Mouse (Mus musculus): ENCODE measurements around the gene Rasal1. TPM values are rescaled to one million over a fixed set of nuclear protein-coding genes. Genes with fewer than 3 reads are reported as not detected.

Gene Rasal1
- polyA plus RNA-seq (2012; rRNA removed): 1.00 and 2.8 TPM in 2 replicates

GRCm38 (mm10) chr5:120648569-120649373 is at the start of gene Rasal1:
TSS of gene Rasal1 (plus strand) at chr5:120648812.
- DNase-seq (ENCODE audit: low read depth): peak; percentile 57
- no peak for TF ChIP-seq POLR2A (IDR thresholded peaks at IDR 0.05; ENCODE audit: borderline replicate concordance, extremely low read depth, insufficient read depth, insufficient read length, poor library complexity, severe bottlenecking)
- TF ChIP-seq CTCF (IDR thresholded peaks at IDR 0.05; ENCODE audit: borderline replicate concordance, extremely low read depth, insufficient read depth, insufficient read length): peak; percentile 48

DNA sequence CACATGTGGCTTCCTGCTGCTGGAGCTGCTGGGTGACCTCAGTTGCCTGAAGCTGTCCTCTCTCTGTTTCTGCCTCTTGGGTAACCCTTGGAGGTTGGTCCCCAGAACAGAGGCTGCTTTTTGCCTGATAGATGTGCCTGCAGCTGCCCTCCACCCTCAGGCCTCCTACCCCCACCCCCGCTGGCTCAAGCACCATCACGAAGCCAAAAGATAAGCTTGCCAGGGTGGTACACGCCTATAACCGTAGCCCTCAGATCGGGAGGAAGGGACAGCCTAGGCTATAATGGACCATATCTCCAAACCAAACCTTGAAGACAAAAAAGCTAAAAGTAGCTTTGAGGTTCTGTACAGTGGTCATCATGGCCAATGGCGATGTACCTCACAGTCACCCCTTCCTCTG is 49.0 kb upstream of the Rasal1 start:
- DNase-seq (ENCODE audit: low read depth): no peak
- TF ChIP-seq POLR2A (IDR thresholded peaks at IDR 0.05; ENCODE audit: borderline replicate concordance, extremely low read depth, insufficient read depth, insufficient read length, poor library complexity, severe bottlenecking) (no peak), CTCF (IDR thresholded peaks at IDR 0.05; ENCODE audit: borderline replicate concordance, extremely low read depth, insufficient read depth, insufficient read length) (no peak)

GRCm38 (mm10) chr5:120600946-120601668 is 47.5 kb upstream of the Rasal1 start:
- TF ChIP-seq CTCF (IDR thresholded peaks at IDR 0.05; ENCODE audit: borderline replicate concordance, extremely low read depth, insufficient read depth, insufficient read length) (peak; percentile 47), POLR2A (IDR thresholded peaks at IDR 0.05; ENCODE audit: borderline replicate concordance, extremely low read depth, insufficient read depth, insufficient read length, poor library complexity, severe bottlenecking) (no peak)
- no peak for DNase-seq (ENCODE audit: low read depth)

DNA sequence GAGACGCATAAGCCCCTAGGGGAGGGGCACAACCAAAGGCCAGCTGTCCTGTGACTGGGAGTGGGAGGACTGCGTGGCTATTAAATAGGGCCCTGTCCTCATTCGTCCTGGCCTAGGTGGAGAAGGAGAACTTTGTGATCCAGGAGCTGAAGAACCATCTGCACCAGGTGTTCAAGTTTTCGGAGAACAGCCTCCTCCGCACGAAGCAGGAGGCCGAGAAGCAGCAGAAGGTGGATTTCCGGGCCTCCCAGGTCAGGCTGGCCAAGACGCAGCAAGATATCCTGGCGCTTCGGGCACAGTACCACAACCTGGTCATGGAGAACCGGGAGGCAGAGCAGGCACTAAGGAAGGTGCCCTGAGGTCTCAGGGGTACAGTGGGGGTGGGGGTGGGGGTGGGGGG is 46.4 kb upstream of the Rasal1 start:
- TF ChIP-seq CTCF (IDR thresholded peaks at IDR 0.05; ENCODE audit: borderline replicate concordance, extremely low read depth, insufficient read depth, insufficient read length): no peak
- TF ChIP-seq POLR2A (IDR thresholded peaks at IDR 0.05; ENCODE audit: borderline replicate concordance, extremely low read depth, insufficient read depth, insufficient read length, poor library complexity, severe bottlenecking): no peak
- DNase-seq (ENCODE audit: low read depth): no peak

GRCm38 (mm10) chr5:120603515-120603914 is 45.1 kb upstream of the Rasal1 start:
- DNase-seq (ENCODE audit: low read depth): no peak
- no peak for TF ChIP-seq CTCF (IDR thresholded peaks at IDR 0.05; ENCODE audit: borderline replicate concordance, extremely low read depth, insufficient read depth, insufficient read length)
- no peak for TF ChIP-seq POLR2A (IDR thresholded peaks at IDR 0.05; ENCODE audit: borderline replicate concordance, extremely low read depth, insufficient read depth, insufficient read length, poor library complexity, severe bottlenecking)

GRCm38 (mm10) chr5:120604839-120605238 is 43.8 kb upstream of the Rasal1 start:
- peak; percentile 89 for DNase-seq (ENCODE audit: low read depth)
- TF ChIP-seq CTCF (IDR thresholded peaks at IDR 0.05; ENCODE audit: borderline replicate concordance, extremely low read depth, insufficient read depth, insufficient read length) (peak; percentile 79; the same call in 1 of the 2 replicates), POLR2A (IDR thresholded peaks at IDR 0.05; ENCODE audit: borderline replicate concordance, extremely low read depth, insufficient read depth, insufficient read length, poor library complexity, severe bottlenecking) (no peak)

DNA sequence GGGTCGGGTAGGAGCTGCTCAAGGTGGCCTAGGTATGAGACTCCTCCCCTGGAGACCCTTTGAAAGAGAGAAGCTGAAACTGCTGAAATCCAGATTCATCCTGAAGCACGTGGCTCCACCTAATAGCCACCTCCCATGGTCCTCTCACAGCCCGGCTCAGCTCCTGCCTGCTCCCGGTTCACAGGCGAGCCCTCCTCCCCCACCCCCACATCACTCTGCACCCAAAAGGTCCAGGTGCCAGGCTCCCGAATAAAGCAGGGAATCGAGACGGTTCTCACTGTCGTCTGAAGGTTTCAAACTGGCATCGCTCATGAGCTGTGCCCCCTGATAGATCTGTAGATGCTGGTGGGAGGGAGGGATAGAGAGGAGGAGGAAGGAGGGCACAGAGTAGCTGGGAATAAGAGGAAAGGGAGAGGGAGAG is 43.4 kb upstream of the Rasal1 start:
- TF ChIP-seq CTCF (IDR thresholded peaks at IDR 0.05; ENCODE audit: borderline replicate concordance, extremely low read depth, insufficient read depth, insufficient read length) (no peak), POLR2A (IDR thresholded peaks at IDR 0.05; ENCODE audit: borderline replicate concordance, extremely low read depth, insufficient read depth, insufficient read length, poor library complexity, severe bottlenecking) (no peak)
- DNase-seq (ENCODE audit: low read depth): peak; percentile 28

GRCm38 (mm10) chr5:120605688-120606087 is 42.9 kb upstream of the Rasal1 start:
- peak; percentile 88 for TF ChIP-seq CTCF (IDR thresholded peaks at IDR 0.05; ENCODE audit: borderline replicate concordance, extremely low read depth, insufficient read depth, insufficient read length)
- TF ChIP-seq POLR2A (IDR thresholded peaks at IDR 0.05; ENCODE audit: borderline replicate concordance, extremely low read depth, insufficient read depth, insufficient read length, poor library complexity, severe bottlenecking): peak; percentile 27; the same call in 1 of the 2 replicates
- peak; percentile 97 for DNase-seq (ENCODE audit: low read depth)

DNA sequence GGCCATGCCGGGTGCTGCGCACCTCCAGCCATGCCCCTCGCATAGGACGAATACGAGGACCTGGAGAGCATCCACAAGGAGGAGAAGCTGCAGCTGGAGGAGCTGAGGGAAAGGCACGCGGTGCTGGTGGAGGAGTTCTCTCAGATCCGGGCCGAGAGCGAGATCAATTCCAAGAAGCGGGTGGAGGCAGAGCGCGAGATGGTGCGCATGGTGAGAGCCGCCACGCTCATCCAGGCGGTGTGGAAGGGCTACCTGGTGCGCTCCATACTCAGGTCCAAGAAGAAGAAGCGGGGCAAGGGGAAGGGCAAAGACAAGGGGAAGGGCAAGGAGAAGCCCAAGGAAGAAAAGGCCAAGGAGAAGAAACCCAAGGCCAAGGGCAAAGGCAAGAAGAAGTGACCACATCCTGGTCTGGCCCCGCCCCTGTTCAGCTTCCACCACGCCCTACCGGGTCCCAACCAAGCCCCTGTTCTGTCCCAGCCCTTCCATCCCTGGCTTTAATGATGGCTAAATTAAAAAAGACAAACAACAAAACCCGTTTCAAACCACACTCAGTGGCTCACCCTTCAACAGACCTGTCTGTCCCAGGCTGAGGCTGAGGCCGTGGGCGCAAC is 41.9 kb upstream of the Rasal1 start:
- TF ChIP-seq POLR2A (IDR thresholded peaks at IDR 0.05; ENCODE audit: borderline replicate concordance, extremely low read depth, insufficient read depth, insufficient read length, poor library complexity, severe bottlenecking) (no peak), CTCF (IDR thresholded peaks at IDR 0.05; ENCODE audit: borderline replicate concordance, extremely low read depth, insufficient read depth, insufficient read length) (no peak)
- no peak for DNase-seq (ENCODE audit: low read depth)

GRCm38 (mm10) chr5:120607335-120607734 is 41.3 kb upstream of the Rasal1 start:
- DNase-seq (ENCODE audit: low read depth): no peak
- TF ChIP-seq POLR2A (IDR thresholded peaks at IDR 0.05; ENCODE audit: borderline replicate concordance, extremely low read depth, insufficient read depth, insufficient read length, poor library complexity, severe bottlenecking): no peak
- no peak for TF ChIP-seq CTCF (IDR thresholded peaks at IDR 0.05; ENCODE audit: borderline replicate concordance, extremely low read depth, insufficient read depth, insufficient read length)

DNA sequence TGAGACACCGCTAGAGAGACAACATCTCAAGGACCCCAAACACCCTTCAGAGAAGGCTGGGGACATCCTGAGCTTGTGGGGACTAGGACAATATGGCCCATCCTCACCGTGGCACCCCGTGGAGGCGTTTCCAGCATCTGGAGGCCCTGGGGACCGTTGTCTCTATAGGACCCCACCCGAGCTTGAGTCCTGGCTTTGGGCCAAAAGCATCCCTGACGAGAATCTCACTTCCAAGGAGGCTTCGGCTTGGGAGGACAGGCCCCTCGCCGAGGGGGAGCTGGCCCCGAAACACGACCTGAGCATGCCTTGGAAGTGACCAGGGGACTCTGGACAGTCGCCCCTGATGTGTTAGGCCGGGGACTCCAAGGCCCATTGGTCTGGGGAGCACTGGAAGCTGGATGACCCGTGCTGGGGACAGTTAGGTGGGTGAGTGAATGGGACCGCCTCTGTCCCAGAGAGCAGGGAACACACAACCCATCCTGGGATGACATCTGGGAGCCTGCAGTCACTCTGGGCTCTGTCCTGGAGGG is 39.3 kb upstream of the Rasal1 start:
- no peak for DNase-seq (ENCODE audit: low read depth)
- TF ChIP-seq CTCF (IDR thresholded peaks at IDR 0.05; ENCODE audit: borderline replicate concordance, extremely low read depth, insufficient read depth, insufficient read length): no peak
- TF ChIP-seq POLR2A (IDR thresholded peaks at IDR 0.05; ENCODE audit: borderline replicate concordance, extremely low read depth, insufficient read depth, insufficient read length, poor library complexity, severe bottlenecking): no peak
